Mouse (Mus musculus): ENCODE measurements around the gene Obox1. TPM values are rescaled to one million over a fixed set of nuclear protein-coding genes. Genes with fewer than 3 reads are reported as not detected.

The Obox1 gene
- polyA plus RNA-seq (2015; fragmentation: Illumina TruSeq; extraction: RNeasy Lipid Tissue Mini Kit (QIAGEN cat#74804); ENCODE audit: low read depth, low replicate concordance), result not detected

GRCm38 (mm10) chr7:15388421-15388998 lies at the start of gene Obox1, which contains the start of gene Obox2:
Gene Obox1, plus strand, starts transcription at chr7:15388948.
Gene Obox2, plus strand, starts transcription at chr7:15388721.

Other genes with a start within 250 kb of the Obox1 start
- gene Obox2, start 227 bp upstream of the Obox1 start, polyA plus RNA-seq (2015; fragmentation: Illumina TruSeq; extraction: RNeasy Lipid Tissue Mini Kit (QIAGEN cat#74804); ENCODE audit: low read depth, low replicate concordance), result not detected

Measured in brain, adult 10 weeks (tissue).